Mouse (Mus musculus): ENCODE results near the gene Hist1h3c.

- TF ChIP-seq GATA1 (IDR thresholded peaks at IDR 0.05; ENCODE audit: low read length) (no peak), TAL1 (IDR thresholded peaks at IDR 0.05; ENCODE audit: low read length) (no peak)
Observed at GRCm38 (mm10) chr13:23737091-23737490, 8.3 kb downstream of the Hist1h3c start.

Measured in erythroblast, embryonic 14.5 days (primary cell).